Mouse (Mus musculus) neural tube, embryonic 15.5 days (tissue): ENCODE results near the gene Olfr298. TPM values are rescaled to one million over a fixed set of nuclear protein-coding genes. Genes with fewer than 3 reads are reported as not detected.

Experiments
- ATAC-seq: fragments of 200-750 bp; cut with Nextera tagmentation; 2 replicates; pipeline ENCODE4 v1.8.0; 2017; ENCODE audit warnings: mild to moderate bottlenecking, moderate TSS enrichment, moderate library complexity; ENCODE audit not compliant: low FRiP score
- H3K27ac ChIP-seq: fragments of 300-500 bp; sonication (generic); replicated peaks from 2 replicates; pipeline ENCODE4 v1.5.1; 2015; ENCODE audit warnings: mild to moderate bottlenecking, inconsistent platforms
- H3K27me3 ChIP-seq: fragments of 300-500 bp; sonication (generic); replicated peaks from 2 replicates; pipeline ENCODE4 v1.6.1; 2015; ENCODE audit warnings: inconsistent platforms
- H3K36me3 ChIP-seq: fragments of 300-500 bp; sonication (generic); 2 replicates; pipeline ENCODE4 v1.6.1; 2015; ENCODE audit warnings: inconsistent platforms
- H3K4me1 ChIP-seq: fragments of 300-500 bp; sonication (generic); 2 replicates; pipeline ENCODE4 v1.6.1; 2015; ENCODE audit warnings: inconsistent platforms
- H3K4me2 ChIP-seq: fragments of 300-500 bp; sonication (generic); 2 replicates; pipeline ENCODE4 v1.6.1; 2015; ENCODE audit warnings: inconsistent platforms, mild to moderate bottlenecking, moderate library complexity
- H3K4me3 ChIP-seq: fragments of 300-500 bp; sonication (generic); replicated peaks from 2 replicates; pipeline ENCODE4 v1.5.1; 2015; ENCODE audit warnings: mild to moderate bottlenecking, inconsistent platforms
- H3K9ac ChIP-seq: fragments of 300-500 bp; sonication (generic); replicated peaks from 2 replicates; pipeline ENCODE4 v1.6.1; 2015; ENCODE audit warnings: mild to moderate bottlenecking, inconsistent platforms
- H3K9me3 ChIP-seq: fragments of 300-500 bp; sonication (generic); replicated peaks from 2 replicates; pipeline ENCODE4 v1.6.1; 2016; ENCODE audit warnings: inconsistent platforms
- WGBS: fragments of 180-500 bp; shearing (Covaris S2); methylation state at CpG from one replicate; pipeline ENCODE4 v1.1.7; 2015; ENCODE audit warnings: mixed read lengths; 5-methylcytosine and 5-hydroxymethylcytosine counted together
- polyA plus RNA-seq: library from polyadenylated mRNA; unstranded; fragments of >200 nt; fragmentation: Nextera tagmentation; extraction: Ambion mirVana; gene quantifications from 2 replicates; pipeline ENCODE4 v1.2.1, GENCODE M21; 2015

Olfr298 gene
- polyA plus RNA-seq: not detected in 2 replicates

DNA sequence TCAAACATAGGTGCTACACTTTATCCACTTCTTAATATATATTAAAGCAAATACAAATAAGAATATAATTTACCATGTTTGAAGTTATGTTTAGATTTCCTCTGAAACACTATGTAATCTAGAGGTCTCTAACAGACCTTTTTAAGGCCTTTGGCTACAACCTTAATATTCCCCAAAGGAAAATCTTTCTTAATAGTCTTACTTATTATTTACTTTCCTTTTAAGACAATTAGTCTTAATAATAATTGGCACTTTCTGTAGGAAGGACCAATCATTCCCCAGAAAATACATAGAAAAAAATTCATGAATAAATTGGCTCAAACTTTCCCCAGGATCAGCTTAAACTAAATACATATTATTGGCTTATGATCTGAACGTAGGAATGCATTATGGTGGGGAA, at the start of gene Olfr298:
Gene Olfr298, minus strand, starts transcription at position 101 of the 400 bp plus-strand sequence.
- Histone ChIP-seq H3K27me3 (no peaks in the 10 kb centered on the region), H3K4me2 (no peak within 1 kb of the TSS), H3K27ac (no peak within 1 kb of the TSS), H3K9ac (no peak within 1 kb of the TSS), H3K36me3 (no peaks in the 10 kb centered on the region), H3K4me1 (no peaks in the 10 kb centered on the region), H3K4me3 (no peak within 1 kb of the TSS), H3K9me3 (no peaks in the 10 kb centered on the region)
- no peak for ATAC-seq
- WGBS: 74% methylated on average over 1 of the region's 1 CpGs

- H3K4me1 ChIP-seq: no peaks in the 10 kb centered on the region
- H3K27ac ChIP-seq: no peak within 1 kb of the TSS
- H3K4me3 ChIP-seq: no peak within 1 kb of the TSS
- no peak for ATAC-seq
- no peaks in the 10 kb centered on the region for H3K9me3 ChIP-seq
- no peak within 1 kb of the TSS for H3K9ac ChIP-seq
- no peaks in the 10 kb centered on the region for H3K36me3 ChIP-seq
- no peak within 1 kb of the TSS for H3K4me2 ChIP-seq
- no peaks in the 10 kb centered on the region for H3K27me3 ChIP-seq
These were observed 27.4 kb upstream of the Olfr298 start, which contains the start of gene Olfr297 for GRCm38 (mm10) chr7:86519668-86520067. TSS of gene Olfr297 (plus strand) at chr7:86519968.

DNA sequence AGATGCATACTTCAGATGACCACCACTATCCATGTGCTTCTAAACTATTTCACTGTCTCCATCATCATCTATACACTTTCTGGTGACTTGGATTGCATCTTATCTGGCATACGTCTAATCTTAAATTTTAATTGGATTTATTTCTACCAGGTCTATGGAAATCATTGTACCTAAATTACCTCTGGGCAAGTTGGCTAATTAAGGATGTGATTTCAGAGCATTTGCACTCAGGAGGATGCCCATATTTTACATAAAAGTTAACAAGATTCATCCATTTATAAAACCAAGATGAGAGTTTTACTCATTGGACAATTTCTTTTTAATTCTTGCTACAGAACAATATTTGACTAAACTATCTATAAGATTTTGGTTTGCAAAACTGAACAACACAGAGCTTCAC, 32.7 kb downstream of the Olfr298 start, which contains the start of gene Olfr299:
Gene Olfr299, plus strand, starts transcription at position 301 of the 400 bp plus-strand sequence.
- ATAC-seq: no peak
- Histone ChIP-seq H3K36me3 (no peaks in the 10 kb centered on the region), H3K4me2 (no peak within 1 kb of the TSS), H3K4me1 (no peaks in the 10 kb centered on the region), H3K4me3 (no peak within 1 kb of the TSS), H3K9ac (no peak within 1 kb of the TSS), H3K27ac (no peak within 1 kb of the TSS), H3K27me3 (no peaks in the 10 kb centered on the region), H3K9me3 (no peaks in the 10 kb centered on the region)
- WGBS: 64% methylated on average over 1 of the region's 1 CpGs

Other genes starting within 250 kb of the Olfr298 start
- gene Vmn2r76, start 246.2 kb downstream of the Olfr298 start, polyA plus RNA-seq: not detected in 2 replicates
- not detected in 2 replicates for gene Olfr310, start 215.3 kb downstream of the Olfr298 start, polyA plus RNA-seq
- gene Olfr309, start 178.8 kb downstream of the Olfr298 start, polyA plus RNA-seq: not detected in 2 replicates
- not detected in 2 replicates for gene Olfr308, start 166.9 kb downstream of the Olfr298 start, polyA plus RNA-seq
- gene Olfr307, start 154.9 kb downstream of the Olfr298 start, polyA plus RNA-seq: not detected in 2 replicates
- gene Olfr305, start 125.6 kb downstream of the Olfr298 start, polyA plus RNA-seq: not detected in 2 replicates
- not detected in 2 replicates for gene Olfr304, start 105.8 kb downstream of the Olfr298 start, polyA plus RNA-seq
- not detected in 2 replicates for gene Olfr303, start 94.7 kb downstream of the Olfr298 start, polyA plus RNA-seq
- not detected in 2 replicates for gene Olfr301, start 88.6 kb downstream of the Olfr298 start, polyA plus RNA-seq
- not detected in 2 replicates for gene Olfr299, start 32.6 kb downstream of the Olfr298 start, polyA plus RNA-seq
- gene Olfr297, start 27.5 kb upstream of the Olfr298 start, polyA plus RNA-seq: not detected in 2 replicates
- gene Olfr295, start 91.4 kb upstream of the Olfr298 start, polyA plus RNA-seq: not detected in 2 replicates
- gene Olfr294, start 124.2 kb upstream of the Olfr298 start, polyA plus RNA-seq: not detected in 2 replicates
- gene Olfr293, start 156.6 kb upstream of the Olfr298 start, polyA plus RNA-seq: not detected in 2 replicates
- gene Olfr292, start 195.8 kb upstream of the Olfr298 start, polyA plus RNA-seq: not detected in 2 replicates